Comparison of ENCODE assay signal across 20 mouse cellular contexts in the genomic region with DNA sequence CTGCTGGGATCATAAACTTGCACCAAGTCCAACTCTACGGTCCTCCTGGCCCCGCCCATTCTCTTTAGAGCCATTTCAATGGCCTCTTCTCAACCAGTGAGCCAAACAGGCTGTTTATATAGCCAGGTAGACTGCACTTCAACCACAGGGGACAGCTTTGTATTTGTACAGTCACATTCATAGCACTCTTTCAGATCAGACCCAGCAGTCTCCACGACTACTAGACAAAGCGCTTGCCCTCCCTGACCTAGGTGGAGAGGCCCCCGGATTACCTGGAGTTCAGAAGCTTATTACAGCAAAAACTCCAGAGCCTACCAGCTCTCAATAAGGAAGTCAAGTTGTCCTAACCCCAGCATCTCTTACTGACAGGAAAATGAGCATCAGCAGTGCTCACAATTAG. TPM values are rescaled to one million over a fixed set of nuclear protein-coding genes. Genes with fewer than 3 reads are reported as not detected.
A peak's percentile ranks its signal among the peaks of the same experiment; 100 is the strongest.
DNase-seq lines count a peak whose midpoint lies in the region; ATAC-seq and TF ChIP-seq lines count a peak whose summit lies in the region.
"Had no signal": no experiment of that assay in that cellular context is flagged by ENCODE, and none has a peak within 500 bp of the region (broad histone marks: within the 10 kb centered on the region; RNA-seq: fewer than 3 reads in every experiment).

No protein-coding gene starts in this region.

- no peak for ATAC-seq in embryonic facial prominence, embryonic 13.5 days (ENCODE audit: insufficient number of reproducible peaks, insufficient read depth, low FRiP score, low TSS enrichment, low read depth)
- ATAC-seq: CD4-positive, CD25-positive, alpha-beta regulatory T cell, adult 4 months; forebrain, embryonic 15.5 days; liver, embryonic 12.5 days; midbrain, embryonic 13.5 days had no signal

- H3K27me3 ChIP-seq in embryonic facial prominence, embryonic 13.5 days: no peaks in the 10 kb centered on the region
- H3K27me3 ChIP-seq in embryonic facial prominence, embryonic 10.5 days (replicated peaks; ENCODE audit: low read depth, poor library complexity, severe bottlenecking): no peaks in the 10 kb centered on the region
- H3K27me3 ChIP-seq in small intestine, adult 2 months (ENCODE audit: control insufficient read depth, insufficient read depth, low read length): no peaks in the 10 kb centered on the region
- H3K27me3 ChIP-seq: forebrain, embryonic 15.5 days; hindbrain, embryonic 12.5 days; kidney, embryonic 15.5 days; limb, embryonic 12.5 days; liver, embryonic 12.5 days; midbrain, embryonic 13.5 days; neural tube, embryonic 12.5 days had no signal

- no peak overlapping the region for H3K4me2 ChIP-seq in embryonic facial prominence, embryonic 13.5 days
- H3K4me2 ChIP-seq: forebrain, embryonic 15.5 days; hindbrain, embryonic 12.5 days; kidney, embryonic 15.5 days; limb, embryonic 12.5 days; liver, embryonic 12.5 days; midbrain, embryonic 13.5 days; neural tube, embryonic 12.5 days had no signal

- intact Hi-C loops in heart, postnatal 10 days (cut with DNase I): no loop called here

- DNase-seq in embryonic facial prominence, embryonic 10.5 days (ENCODE audit: low spot score): no peak
- DNase-seq in lung, postnatal 36 days: peak; percentile 18
- no peak for DNase-seq in lung, postnatal 10 days
- DNase-seq in right cerebral cortex, postnatal 36 days (ENCODE audit: low spot score in 2 of 2): no peak
- no peak for DNase-seq in heart, postnatal 10 days
- no peak for DNase-seq in left cerebral cortex, adult 9 months (ENCODE audit: low spot score in 2 of 2)
- DNase-seq: cerebellum, adult 2 months; cerebellum, postnatal 36 days; gastrocnemius, postnatal 14 days; spleen, adult 18-20 months had no signal

- H3K36me3 ChIP-seq in embryonic facial prominence, embryonic 13.5 days: peaks cover 42% of the 10 kb centered on the region
- H3K36me3 ChIP-seq in embryonic facial prominence, embryonic 10.5 days (replicated peaks): peaks cover 51% of the 10 kb centered on the region
- peaks cover 11% of the 10 kb centered on the region for H3K36me3 ChIP-seq in small intestine, adult 2 months (ENCODE audit: control insufficient read depth, insufficient read depth, low read length)

- no peak for TF ChIP-seq CTCF in small intestine, adult 2 months (IDR thresholded peaks at IDR 0.05; ENCODE audit: extremely low read depth, insufficient read length, insufficient replicate concordance, low read depth, low read length)

- H3K4me3 ChIP-seq in embryonic facial prominence, embryonic 13.5 days: no peak overlapping the region
- H3K4me3 ChIP-seq in embryonic facial prominence, embryonic 10.5 days: no peak overlapping the region
- H3K4me3 ChIP-seq in small intestine, adult 2 months (ENCODE audit: low read depth, low read length): no peak overlapping the region
- H3K4me3 ChIP-seq: forebrain, embryonic 15.5 days; hindbrain, embryonic 12.5 days; kidney, embryonic 15.5 days; limb, embryonic 12.5 days; liver, embryonic 12.5 days; midbrain, embryonic 13.5 days; neural tube, embryonic 12.5 days had no signal

- H3K9ac ChIP-seq in embryonic facial prominence, embryonic 13.5 days: no peak overlapping the region
- H3K9ac ChIP-seq: forebrain, embryonic 15.5 days; hindbrain, embryonic 12.5 days; kidney, embryonic 15.5 days; limb, embryonic 12.5 days; liver, embryonic 12.5 days; midbrain, embryonic 13.5 days; neural tube, embryonic 12.5 days had no signal

- no peaks in the 10 kb centered on the region for H3K9me3 ChIP-seq in embryonic facial prominence, embryonic 13.5 days
- no peaks in the 10 kb centered on the region for H3K9me3 ChIP-seq in embryonic facial prominence, embryonic 10.5 days
- H3K9me3 ChIP-seq: forebrain, embryonic 15.5 days; hindbrain, embryonic 12.5 days; kidney, embryonic 15.5 days; limb, embryonic 12.5 days; liver, embryonic 12.5 days; midbrain, embryonic 13.5 days; neural tube, embryonic 12.5 days had no signal

- 86% methylated on average over 5 of the region's 5 CpGs for WGBS in embryonic facial prominence, embryonic 13.5 days
- 85% methylated on average over 5 of the region's 5 CpGs for WGBS in embryonic facial prominence, embryonic 10.5 days
- WGBS in small intestine, adult 2 months: 42% methylated on average over 5 of the region's 5 CpGs

- no peak for TF ChIP-seq POLR2A in small intestine, adult 2 months (IDR thresholded peaks at IDR 0.05; ENCODE audit: low read depth, low read length)

- peak overlapping the region; percentile 55; the same call in 1 of the 2 replicates for H3K27ac ChIP-seq in embryonic facial prominence, embryonic 13.5 days
- no peak overlapping the region for H3K27ac ChIP-seq in embryonic facial prominence, embryonic 10.5 days (replicated peaks)
- peak overlapping the region; percentile 62 for H3K27ac ChIP-seq in small intestine, adult 2 months (ENCODE audit: insufficient read depth, low read depth, low read length)
- H3K27ac ChIP-seq: forebrain, embryonic 15.5 days; hindbrain, embryonic 12.5 days; kidney, embryonic 15.5 days; limb, embryonic 12.5 days; liver, embryonic 12.5 days; midbrain, embryonic 13.5 days; neural tube, embryonic 12.5 days had no signal

- no peaks in the 10 kb centered on the region for H3K4me1 ChIP-seq in embryonic facial prominence, embryonic 13.5 days
- H3K4me1 ChIP-seq in embryonic facial prominence, embryonic 10.5 days: no peaks in the 10 kb centered on the region
- H3K4me1 ChIP-seq in small intestine, adult 2 months (ENCODE audit: control insufficient read depth, insufficient read depth, insufficient read length, low read length): peaks cover 11% of the 10 kb centered on the region
- H3K4me1 ChIP-seq: hindbrain, embryonic 12.5 days; kidney, embryonic 15.5 days; limb, embryonic 12.5 days; midbrain, embryonic 13.5 days; neural tube, embryonic 12.5 days had no signal

RNA-seq across cellular contexts. Expression of gene Abcb10, which starts 10.7 kb away (rescaled TPM):
- polyA plus RNA-seq in embryonic facial prominence, embryonic 13.5 days (2015; fragmentation: Nextera tagmentation; extraction: Ambion mirVana): 18.2 and 19.1 TPM in 2 replicates
- 17.3 and 19.2 TPM in 2 replicates for polyA plus RNA-seq in embryonic facial prominence, embryonic 10.5 days (2016; fragmentation: Nextera tagmentation; extraction: Ambion mirVana)
- polyA plus RNA-seq in small intestine, adult 2 months (2012; rRNA removed): 15.3 and 18.2 TPM in 2 replicates
- 10 to 100 TPM; 39.6 to 45.6 TPM for total RNA-seq in heart, postnatal 10 days (2021)

RNA-seq across cellular contexts. Expression of gene Taf5l, which starts 27.6 kb away (rescaled TPM):
- 38.4 and 39.0 TPM in 2 replicates for polyA plus RNA-seq in embryonic facial prominence, embryonic 13.5 days (2015; fragmentation: Nextera tagmentation; extraction: Ambion mirVana)
- polyA plus RNA-seq in embryonic facial prominence, embryonic 10.5 days (2016; fragmentation: Nextera tagmentation; extraction: Ambion mirVana): 46.4 and 46.7 TPM in 2 replicates
- 15.3 and 29.2 TPM in 2 replicates for polyA plus RNA-seq in small intestine, adult 2 months (2012; rRNA removed)
- 10 to 100 TPM; 22.0 to 24.9 TPM for total RNA-seq in heart, postnatal 10 days (2021)

RNA-seq across cellular contexts. Expression of gene Urb2, which starts 27.7 kb away (rescaled TPM):
- 3.7 and 5.0 TPM in 2 replicates for polyA plus RNA-seq in embryonic facial prominence, embryonic 13.5 days (2015; fragmentation: Nextera tagmentation; extraction: Ambion mirVana)
- polyA plus RNA-seq in embryonic facial prominence, embryonic 10.5 days (2016; fragmentation: Nextera tagmentation; extraction: Ambion mirVana): 8.4 and 9.3 TPM in 2 replicates
- 1.4 and 2.5 TPM in 2 replicates for polyA plus RNA-seq in small intestine, adult 2 months (2012; rRNA removed)
- total RNA-seq in heart, postnatal 10 days (2021): 1 to 10 TPM; 7.0 to 8.6 TPM

RNA-seq across cellular contexts. Expression of gene Nup133, which starts 44.5 kb away (rescaled TPM):
- 33.9 and 42.3 TPM in 2 replicates for polyA plus RNA-seq in embryonic facial prominence, embryonic 13.5 days (2015; fragmentation: Nextera tagmentation; extraction: Ambion mirVana)
- polyA plus RNA-seq in embryonic facial prominence, embryonic 10.5 days (2016; fragmentation: Nextera tagmentation; extraction: Ambion mirVana): 54.2 and 60.6 TPM in 2 replicates
- polyA plus RNA-seq in small intestine, adult 2 months (2012; rRNA removed): 2.4 and 4.3 TPM in 2 replicates
- total RNA-seq in heart, postnatal 10 days (2021): 10 to 100 TPM; 14.5 to 14.6 TPM
